Mouse (Mus musculus): ENCODE measurements around the gene Fga.
A peak's percentile ranks its signal among the peaks of the same experiment; 100 is the strongest.

Gene Fga

GRCm38 (mm10) chr3:83030331-83030730 is 4.5 kb downstream of the Fga start:
- DNase-seq = no peak

- DNase-seq = no peak
Measured at GRCm38 (mm10) chr3:83032746-83033308, 7.0 kb downstream of the Fga start.

- DNase-seq = no peak
Measured at GRCm38 (mm10) chr3:83033801-83034200, 7.9 kb downstream of the Fga start.

GRCm38 (mm10) chr3:83038865-83039264 is 13.0 kb downstream of the Fga start:
- DNase-seq = no peak

GRCm38 (mm10) chr3:83039666-83040065 is 13.8 kb downstream of the Fga start:
- DNase-seq = no peak

GRCm38 (mm10) chr3:83042451-83042850 is 16.6 kb downstream of the Fga start:
- no peak for DNase-seq

- no peak for DNase-seq
Measured at GRCm38 (mm10) chr3:83046649-83047048, 20.8 kb downstream of the Fga start.

- no peak for DNase-seq
Measured at GRCm38 (mm10) chr3:83049680-83050079, 23.8 kb downstream of the Fga start, which contains the start of gene Fgb. Gene Fgb (minus strand): TSS chr3:83049863.

- no peak for DNase-seq
Measured at GRCm38 (mm10) chr3:83050661-83051060, 24.8 kb downstream of the Fga start.

GRCm38 (mm10) chr3:83052102-83052501 is 26.2 kb downstream of the Fga start:
- no peak for DNase-seq

- DNase-seq = no peak
Measured at GRCm38 (mm10) chr3:83053126-83053525, 27.2 kb downstream of the Fga start.

GRCm38 (mm10) chr3:83053758-83054157 is 27.9 kb downstream of the Fga start:
- DNase-seq = peak; percentile 48

GRCm38 (mm10) chr3:83054759-83055158 is 28.9 kb downstream of the Fga start:
- DNase-seq = no peak

GRCm38 (mm10) chr3:83055281-83056038 is 29.6 kb downstream of the Fga start, which contains the start of gene Plrg1:
Gene Plrg1 (plus strand): TSS chr3:83055522.
- DNase-seq = peak; percentile 99

- DNase-seq = no peak
Measured at GRCm38 (mm10) chr3:83057046-83057445, 31.2 kb downstream of the Fga start.

GRCm38 (mm10) chr3:83067920-83068319 is 42.0 kb downstream of the Fga start:
- DNase-seq = no peak

GRCm38 (mm10) chr3:83068869-83069268 is 43.0 kb downstream of the Fga start:
- DNase-seq = no peak

GRCm38 (mm10) chr3:83070231-83070630 is 44.4 kb downstream of the Fga start:
- DNase-seq = no peak

- no peak for DNase-seq
Measured at GRCm38 (mm10) chr3:83076563-83076962, 50.7 kb downstream of the Fga start.

GRCm38 (mm10) chr3:83080567-83081055 is 54.7 kb downstream of the Fga start:
- DNase-seq = peak; percentile 69

Measured in kidney, adult 18-20 months (tissue).